Mouse (Mus musculus): ENCODE measurements around the gene Gkap1. TPM values are rescaled to one million over a fixed set of nuclear protein-coding genes. Genes with fewer than 3 reads are reported as not detected.

Gene Gkap1
- 0.32 TPM for polyA plus RNA-seq (2017; shearing (Covaris generic))

DNA sequence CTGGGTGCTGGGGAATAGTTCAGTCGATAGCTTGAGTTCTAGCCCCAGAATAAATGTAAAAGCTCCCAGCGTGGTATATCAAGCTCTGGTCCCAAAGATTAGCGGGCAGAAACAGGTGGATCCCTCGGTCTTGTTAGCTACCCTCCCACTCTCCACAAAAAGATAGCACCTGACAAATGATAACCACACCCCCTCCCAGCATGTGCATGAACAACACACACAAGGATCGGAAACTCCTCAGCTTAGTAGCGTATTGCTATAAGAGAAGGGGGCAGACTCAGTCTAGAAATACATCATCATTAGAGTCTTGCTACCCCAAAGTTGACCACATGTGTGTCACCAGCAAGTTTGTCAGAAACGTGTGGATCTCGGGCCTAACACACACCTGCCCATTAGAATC, at the start of gene Gkap1:
Gene Gkap1 (minus strand): TSS at position 101 of the 400 bp plus-strand sequence.

GRCm38 (mm10) chr13:58215592-58216341, 59.7 kb downstream of the Gkap1 start, which contains the start of gene Ubqln1:
TSS of gene Ubqln1 (minus strand) at chr13:58215653.

Other genes starting within 250 kb of the Gkap1 start
- gene Klhl3, start 162.1 kb downstream of the Gkap1 start, polyA plus RNA-seq (2017; shearing (Covaris generic)), result 3.1 TPM
- gene Hnrnpa0, start 147.1 kb downstream of the Gkap1 start, polyA plus RNA-seq (2017; shearing (Covaris generic)), result 9.6 TPM
- 221 TPM for gene Idnk, start 118.0 kb downstream of the Gkap1 start, polyA plus RNA-seq (2017; shearing (Covaris generic))
- gene Ubqln1, start 60.0 kb downstream of the Gkap1 start, polyA plus RNA-seq (2017; shearing (Covaris generic)), result 7.4 TPM
- not detected for gene Kif27, start 83.4 kb upstream of the Gkap1 start, polyA plus RNA-seq (2017; shearing (Covaris generic))
- gene 2210016F16Rik, start 109.5 kb upstream of the Gkap1 start, polyA plus RNA-seq (2017; shearing (Covaris generic)), result 5.6 TPM
- 39.6 TPM for gene Rmi1, start 126.5 kb upstream of the Gkap1 start, polyA plus RNA-seq (2017; shearing (Covaris generic))
- 2,511 TPM for gene Hnrnpk, start 127.6 kb upstream of the Gkap1 start, polyA plus RNA-seq (2017; shearing (Covaris generic))